Mouse (Mus musculus) mature B cell (primary cell): ENCODE results near the gene Bsn.
"Not testable (repeated sequence)": the region's sequence is repeated elsewhere in the genome, so short reads cannot be mapped to it uniquely, and the experiment has no call there.

ENCODE experiments used
- in situ Hi-C: fragments of 300-500 bp; cut with MboI; formaldehyde crosslinking; loops from 2 replicates; pipeline ENCODE4 v1.14.3; 2019

The Bsn gene

GRCm38 (mm10) chr9:108196920-108197677 is 6.9 kb upstream of the Bsn start:
- in situ Hi-C loops = no loop called here

- in situ Hi-C loops = not testable (repeated sequence)
These were observed 6.0 kb upstream of the Bsn start for GRCm38 (mm10) chr9:108196222-108196621.

- in situ Hi-C loops = no loop called here
These were observed 747 bp downstream of the Bsn start for GRCm38 (mm10) chr9:108189488-108189786.

GRCm38 (mm10) chr9:108189023-108189422 is 1.2 kb downstream of the Bsn start:
- in situ Hi-C loops = no loop called here

- in situ Hi-C loops = no loop called here
These were observed 1.7 kb downstream of the Bsn start for GRCm38 (mm10) chr9:108188511-108188910.

- in situ Hi-C loops = no loop called here
These were observed 2.6 kb downstream of the Bsn start for GRCm38 (mm10) chr9:108187616-108188015.

- in situ Hi-C loops = no loop called here
These were observed 4.4 kb downstream of the Bsn start for GRCm38 (mm10) chr9:108185786-108186185.

- in situ Hi-C loops = no loop called here
These were observed 6.6 kb downstream of the Bsn start for GRCm38 (mm10) chr9:108183531-108183994.

GRCm38 (mm10) chr9:108182806-108183506 is 7.2 kb downstream of the Bsn start:
- in situ Hi-C loops = no loop called here

- in situ Hi-C loops = no loop called here
These were observed 11.8 kb downstream of the Bsn start for GRCm38 (mm10) chr9:108178391-108178790.

GRCm38 (mm10) chr9:108175116-108175838 is 14.9 kb downstream of the Bsn start:
- in situ Hi-C loops = no loop called here

GRCm38 (mm10) chr9:108172777-108173350 is 17.3 kb downstream of the Bsn start:
- in situ Hi-C loops = no loop called here

GRCm38 (mm10) chr9:108169751-108170150 is 20.4 kb downstream of the Bsn start:
- in situ Hi-C loops = no loop called here

- in situ Hi-C loops = no loop called here
These were observed 25.0 kb downstream of the Bsn start for GRCm38 (mm10) chr9:108165143-108165542.

GRCm38 (mm10) chr9:108163646-108164284 is 26.4 kb downstream of the Bsn start:
- in situ Hi-C loops = no loop called here

GRCm38 (mm10) chr9:108157891-108158290 is 32.3 kb downstream of the Bsn start:
- in situ Hi-C loops = no loop called here

- in situ Hi-C loops = no loop called here
These were observed 32.7 kb downstream of the Bsn start for GRCm38 (mm10) chr9:108157451-108157850.

- in situ Hi-C loops = no loop called here
These were observed 33.4 kb downstream of the Bsn start for GRCm38 (mm10) chr9:108156786-108157185.

GRCm38 (mm10) chr9:108154814-108155213 is 35.4 kb downstream of the Bsn start:
- in situ Hi-C loops = no loop called here

- in situ Hi-C loops = no loop called here
These were observed 36.4 kb downstream of the Bsn start for GRCm38 (mm10) chr9:108153516-108154448.

- in situ Hi-C loops = no loop called here
These were observed 39.7 kb downstream of the Bsn start for GRCm38 (mm10) chr9:108150486-108150885.
